Mouse (Mus musculus): Measurements from ENCODE around the gene Gm49027. TPM values are rescaled to one million over a fixed set of nuclear protein-coding genes. Genes with fewer than 3 reads are reported as not detected.
"Not testable (repeated sequence)": the region's sequence is repeated elsewhere in the genome, so short reads cannot be mapped to it uniquely, and the experiment has no call there.

The Gm49027 gene
- polyA plus RNA-seq, 1 experiment, result not detected

DNA sequence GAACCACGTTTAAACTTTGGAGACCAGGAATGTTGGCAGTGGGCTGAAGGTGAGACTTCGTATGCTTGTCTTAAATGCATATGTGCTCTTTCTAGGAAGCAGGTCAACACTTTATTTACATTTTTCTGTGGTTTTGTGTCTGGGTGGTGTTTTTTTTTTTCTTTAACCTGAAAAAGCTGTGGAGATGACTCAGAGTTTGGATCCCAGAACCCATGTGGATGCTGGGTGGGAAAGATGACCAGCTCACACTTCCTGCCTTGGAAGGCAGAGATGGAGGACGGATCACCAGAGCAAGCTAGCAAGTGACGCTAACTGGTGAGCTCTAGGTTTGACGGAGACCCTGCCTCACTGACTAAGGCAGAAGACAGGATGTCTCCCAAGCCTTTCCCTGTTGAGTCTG lies 10.4 kb downstream of the Gm49027 start:
- Histone ChIP-seq H3K36me3 (ENCODE audit: control insufficient read depth, insufficient read depth) (peaks cover 12% of the 10 kb centered on the region), H3K27me3 (ENCODE audit: control insufficient read depth, insufficient read depth, insufficient read length) (no peaks in the 10 kb centered on the region), H3ac (ENCODE audit: control insufficient read depth, insufficient read length, low read depth) (no peak overlapping the region), H3K4me3 (ENCODE audit: insufficient read depth, poor library complexity, severe bottlenecking) (no peak overlapping the region), H3K79me2 (ENCODE audit: control insufficient read depth, insufficient read depth) (no peaks in the 10 kb centered on the region), H3K79me3 (ENCODE audit: low read depth) (no peaks in the 10 kb centered on the region)
- no peak for TF ChIP-seq CTCF (IDR thresholded peaks at IDR 0.05; ENCODE audit: control insufficient read depth, insufficient read depth, insufficient read length)
- TF ChIP-seq MYOG (IDR thresholded peaks at IDR 0.05; ENCODE audit: control insufficient read depth, extremely low read depth, insufficient read length), result no peak
- TF ChIP-seq MAX (IDR thresholded peaks at IDR 0.05), result no peak
- TF ChIP-seq CEBPB (IDR thresholded peaks at IDR 0.05; ENCODE audit: low read depth), result no peak
- TF ChIP-seq USF1 (IDR thresholded peaks at IDR 0.05; ENCODE audit: low read depth), result no peak
- no peak for TF ChIP-seq FOSL1 (IDR thresholded peaks at IDR 0.05; ENCODE audit: insufficient read depth, low read length, poor library complexity, severe bottlenecking)
- no peak for TF ChIP-seq MYOD1 (IDR thresholded peaks at IDR 0.05; ENCODE audit: control insufficient read depth, insufficient read length, low read depth)

DNA sequence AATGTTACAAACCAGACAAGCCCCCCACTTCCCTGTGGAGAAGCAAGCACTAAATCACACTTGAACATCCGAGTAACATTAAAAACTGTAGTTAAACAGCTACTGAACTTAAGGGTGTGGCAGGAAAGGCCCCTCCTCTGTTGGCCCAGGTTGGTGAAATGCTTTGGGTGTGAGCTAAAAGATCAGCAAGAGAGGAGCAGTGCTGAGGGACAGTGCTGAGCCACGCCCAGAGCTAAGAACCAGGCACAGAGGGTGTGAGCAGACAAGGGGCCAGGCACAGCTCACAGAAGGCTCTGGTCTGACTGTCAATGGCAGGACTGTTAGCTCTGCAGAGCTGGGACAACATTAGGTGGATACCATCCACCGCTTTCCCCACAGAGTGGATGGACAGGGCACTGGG lies 13.2 kb downstream of the Gm49027 start:
- H3K27me3 ChIP-seq (ENCODE audit: control insufficient read depth, insufficient read depth, insufficient read length), result peaks cover 5% of the 10 kb centered on the region
- H3K79me3 ChIP-seq (ENCODE audit: low read depth), result no peaks in the 10 kb centered on the region
- no peak overlapping the region for H3ac ChIP-seq (ENCODE audit: control insufficient read depth, insufficient read length, low read depth)
- no peaks in the 10 kb centered on the region for H3K79me2 ChIP-seq (ENCODE audit: control insufficient read depth, insufficient read depth)
- TF ChIP-seq CEBPB (IDR thresholded peaks at IDR 0.05; ENCODE audit: low read depth) (no peak), MAX (IDR thresholded peaks at IDR 0.05) (no peak), CTCF (IDR thresholded peaks at IDR 0.05; ENCODE audit: control insufficient read depth, insufficient read depth, insufficient read length) (no peak), MYOD1 (IDR thresholded peaks at IDR 0.05; ENCODE audit: control insufficient read depth, insufficient read length, low read depth) (no peak), FOSL1 (IDR thresholded peaks at IDR 0.05; ENCODE audit: insufficient read depth, low read length, poor library complexity, severe bottlenecking) (no peak), USF1 (IDR thresholded peaks at IDR 0.05; ENCODE audit: low read depth) (no peak), MYOG (IDR thresholded peaks at IDR 0.05; ENCODE audit: control insufficient read depth, extremely low read depth, insufficient read length) (no peak)
- peaks cover 3% of the 10 kb centered on the region for H3K36me3 ChIP-seq (ENCODE audit: control insufficient read depth, insufficient read depth)
- no peak overlapping the region for H3K4me3 ChIP-seq (ENCODE audit: insufficient read depth, poor library complexity, severe bottlenecking)

DNA sequence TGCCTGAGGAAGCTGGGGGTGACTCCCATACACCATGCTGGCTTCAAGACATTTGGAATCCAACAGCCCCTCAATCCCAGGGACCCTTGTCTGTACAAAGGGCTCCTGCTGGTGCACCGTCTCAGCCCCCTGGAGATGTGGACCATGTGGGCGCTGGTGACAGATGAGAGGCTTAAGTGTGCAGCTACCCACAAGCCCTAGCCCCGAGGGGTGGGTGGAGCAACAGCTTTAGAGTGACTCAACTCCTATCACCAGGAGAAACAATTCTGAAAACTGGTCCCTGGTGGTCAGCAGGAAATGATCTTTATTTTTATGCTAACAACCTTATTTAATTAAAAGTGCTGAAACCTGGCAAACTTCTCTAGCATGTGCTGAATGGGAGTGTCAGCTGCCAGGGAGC lies 13.9 kb downstream of the Gm49027 start:
- H3K27me3 ChIP-seq (ENCODE audit: control insufficient read depth, insufficient read depth, insufficient read length); H3K36me3 ChIP-seq (ENCODE audit: control insufficient read depth, insufficient read depth); H3K4me3 ChIP-seq (ENCODE audit: insufficient read depth, poor library complexity, severe bottlenecking); H3K79me2 ChIP-seq (ENCODE audit: control insufficient read depth, insufficient read depth); H3ac ChIP-seq (ENCODE audit: control insufficient read depth, insufficient read length, low read depth); H3K79me3 ChIP-seq (ENCODE audit: low read depth): not testable (repeated sequence)

DNA sequence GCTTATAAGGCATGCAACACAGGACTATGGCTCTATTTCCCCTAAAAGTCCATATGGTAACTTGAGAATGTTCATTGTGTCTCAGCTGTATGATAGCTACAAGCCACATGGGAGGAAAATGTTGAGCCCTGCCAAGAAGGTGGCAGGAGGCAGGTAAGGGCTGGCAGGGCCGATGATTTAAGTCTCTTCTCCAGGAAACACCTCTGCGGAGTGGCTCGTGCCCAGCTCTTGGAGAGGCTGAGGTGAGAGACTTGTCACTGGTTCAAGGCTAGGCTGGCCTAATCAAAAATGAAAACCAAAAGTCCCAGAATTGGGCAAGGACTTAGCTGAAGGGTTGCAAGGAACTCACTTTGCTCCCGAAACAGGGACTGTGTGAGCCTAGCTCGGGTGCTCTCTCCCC lies 15.1 kb downstream of the Gm49027 start, which contains the start of gene B3gnt4:
B3gnt4 (plus strand) TSS at position 301 of the 400 bp plus-strand sequence.
- no peak within 1 kb of the TSS for H3K4me3 ChIP-seq (ENCODE audit: insufficient read depth, poor library complexity, severe bottlenecking)
- H3ac ChIP-seq (ENCODE audit: control insufficient read depth, insufficient read length, low read depth), result no peak within 1 kb of the TSS
- H3K79me3 ChIP-seq (ENCODE audit: low read depth), result no peaks in the 10 kb centered on the region
- H3K79me2 ChIP-seq (ENCODE audit: control insufficient read depth, insufficient read depth), result no peaks in the 10 kb centered on the region
- TF ChIP-seq MYOG (IDR thresholded peaks at IDR 0.05; ENCODE audit: control insufficient read depth, extremely low read depth, insufficient read length) (no peak), FOSL1 (IDR thresholded peaks at IDR 0.05; ENCODE audit: insufficient read depth, low read length, poor library complexity, severe bottlenecking) (no peak), MAX (IDR thresholded peaks at IDR 0.05) (no peak), CEBPB (IDR thresholded peaks at IDR 0.05; ENCODE audit: low read depth) (no peak), MYOD1 (IDR thresholded peaks at IDR 0.05; ENCODE audit: control insufficient read depth, insufficient read length, low read depth) (no peak), USF1 (IDR thresholded peaks at IDR 0.05; ENCODE audit: low read depth) (no peak), CTCF (IDR thresholded peaks at IDR 0.05; ENCODE audit: control insufficient read depth, insufficient read depth, insufficient read length) (no peak)
- peaks cover 6% of the 10 kb centered on the region for H3K27me3 ChIP-seq (ENCODE audit: control insufficient read depth, insufficient read depth, insufficient read length)
- no peaks in the 10 kb centered on the region for H3K36me3 ChIP-seq (ENCODE audit: control insufficient read depth, insufficient read depth)

DNA sequence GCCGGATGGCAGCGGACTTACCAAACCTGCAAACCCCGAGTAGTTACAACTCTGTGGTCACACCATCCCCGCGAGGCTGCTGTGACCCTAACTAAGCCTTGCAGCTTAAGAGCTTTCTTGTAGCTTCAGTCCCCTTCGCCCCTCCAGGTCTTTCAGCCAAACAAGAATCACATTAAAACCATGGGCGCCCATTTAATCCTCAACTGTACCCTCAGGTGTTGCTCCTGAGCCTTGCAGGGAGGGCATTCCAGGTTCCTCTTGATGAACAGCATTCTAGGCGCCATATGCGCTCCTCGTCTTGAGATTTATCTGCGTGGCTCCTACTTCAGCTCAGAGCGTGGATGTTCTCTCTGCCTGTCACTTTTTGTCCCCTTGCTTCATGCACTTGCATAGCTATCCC lies 16.4 kb downstream of the Gm49027 start:
- TF ChIP-seq FOSL1 (IDR thresholded peaks at IDR 0.05; ENCODE audit: insufficient read depth, low read length, poor library complexity, severe bottlenecking), result no peak
- no peak for TF ChIP-seq MYOD1 (IDR thresholded peaks at IDR 0.05; ENCODE audit: control insufficient read depth, insufficient read length, low read depth)
- TF ChIP-seq MAX (IDR thresholded peaks at IDR 0.05), result no peak
- no peak for TF ChIP-seq USF1 (IDR thresholded peaks at IDR 0.05; ENCODE audit: low read depth)
- no peak for TF ChIP-seq CTCF (IDR thresholded peaks at IDR 0.05; ENCODE audit: control insufficient read depth, insufficient read depth, insufficient read length)
- TF ChIP-seq MYOG (IDR thresholded peaks at IDR 0.05; ENCODE audit: control insufficient read depth, extremely low read depth, insufficient read length), result no peak
- no peak for TF ChIP-seq CEBPB (IDR thresholded peaks at IDR 0.05; ENCODE audit: low read depth)
- Histone ChIP-seq H3ac (ENCODE audit: control insufficient read depth, insufficient read length, low read depth) (no peak overlapping the region), H3K27me3 (ENCODE audit: control insufficient read depth, insufficient read depth, insufficient read length) (peaks cover 7% of the 10 kb centered on the region), H3K4me3 (ENCODE audit: insufficient read depth, poor library complexity, severe bottlenecking) (no peak overlapping the region), H3K36me3 (ENCODE audit: control insufficient read depth, insufficient read depth) (no peaks in the 10 kb centered on the region), H3K79me3 (ENCODE audit: low read depth) (no peaks in the 10 kb centered on the region), H3K79me2 (ENCODE audit: control insufficient read depth, insufficient read depth) (no peaks in the 10 kb centered on the region)

DNA sequence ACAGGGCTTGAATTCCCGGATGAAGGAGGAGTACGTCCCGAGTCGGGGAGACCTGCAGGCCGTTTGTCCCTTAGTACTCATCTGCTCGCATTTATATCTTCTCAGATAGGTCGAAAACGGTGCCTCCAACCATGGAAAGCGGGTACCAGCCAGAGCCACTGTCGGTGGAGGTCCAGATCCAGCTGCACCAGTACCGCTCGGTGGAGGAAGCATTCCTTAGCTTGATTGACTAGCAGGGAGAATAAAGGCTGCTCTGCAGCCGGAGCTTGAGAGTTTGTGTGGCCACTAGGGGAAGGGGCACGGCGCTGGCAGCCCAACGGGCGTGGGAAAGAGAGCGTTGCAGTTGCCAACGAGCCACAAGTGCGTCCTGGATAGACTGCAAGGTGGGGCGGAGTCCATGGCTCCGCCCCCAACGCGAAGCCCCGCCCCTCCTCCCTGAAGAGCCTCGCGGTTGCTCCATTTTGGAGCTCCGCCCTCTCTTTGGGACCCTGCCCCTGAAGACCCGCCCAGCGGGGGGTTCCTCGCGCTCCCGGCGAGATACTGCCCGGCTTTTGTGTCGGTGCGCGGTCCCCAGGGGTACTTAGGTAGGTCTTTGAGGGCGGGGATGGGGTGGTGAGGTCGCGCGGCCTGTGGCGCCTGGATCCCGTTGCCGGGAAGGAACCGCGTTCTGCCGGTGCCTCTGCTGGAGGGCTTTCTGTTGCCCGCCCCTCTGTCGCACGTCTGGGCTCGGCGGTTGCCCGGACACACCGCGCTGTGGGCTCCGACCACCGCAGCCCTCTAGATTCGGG lies 17.2 kb downstream of the Gm49027 start:
- TF ChIP-seq MYOG (IDR thresholded peaks at IDR 0.05; ENCODE audit: control insufficient read depth, extremely low read depth, insufficient read length), result no peak
- TF ChIP-seq CEBPB (IDR thresholded peaks at IDR 0.05; ENCODE audit: low read depth), result no peak
- no peak for TF ChIP-seq FOSL1 (IDR thresholded peaks at IDR 0.05; ENCODE audit: insufficient read depth, low read length, poor library complexity, severe bottlenecking)
- TF ChIP-seq MYOD1 (IDR thresholded peaks at IDR 0.05; ENCODE audit: control insufficient read depth, insufficient read length, low read depth), result no peak
- no peak for TF ChIP-seq MAX (IDR thresholded peaks at IDR 0.05)
- no peak for TF ChIP-seq USF1 (IDR thresholded peaks at IDR 0.05; ENCODE audit: low read depth)
- no peak for TF ChIP-seq CTCF (IDR thresholded peaks at IDR 0.05; ENCODE audit: control insufficient read depth, insufficient read depth, insufficient read length)
- Histone ChIP-seq H3K27me3 (ENCODE audit: control insufficient read depth, insufficient read depth, insufficient read length) (peaks cover 12% of the 10 kb centered on the region), H3ac (ENCODE audit: control insufficient read depth, insufficient read length, low read depth) (peak overlapping the region; percentile 19), H3K79me2 (ENCODE audit: control insufficient read depth, insufficient read depth) (no peaks in the 10 kb centered on the region), H3K36me3 (ENCODE audit: control insufficient read depth, insufficient read depth) (no peaks in the 10 kb centered on the region), H3K79me3 (ENCODE audit: low read depth) (no peaks in the 10 kb centered on the region), H3K4me3 (ENCODE audit: insufficient read depth, poor library complexity, severe bottlenecking) (peak overlapping the region; percentile 11)

All from C2C12 (cell line).